Mouse (Mus musculus) testis, adult 2 months (tissue): ENCODE measurements at regions not wholly inside any gene's neighbourhood (a gene's known extent, or its start where the extent isn't known, plus 50 kb on each side); places are given as distances from the start of the nearest gene placed in this dataset.

ENCODE experiments used
- H3K27ac ChIP-seq: fragments of 200-500 bp; 2 replicates; pipeline ENCODE4 v1.5.1; 2012; ENCODE audit warnings: low read depth, low read length; ENCODE audit not compliant: control insufficient read depth, insufficient read depth
- H3K27me3 ChIP-seq: fragments of 200-500 bp; 2 replicates; pipeline ENCODE4 v1.6.1; 2012; ENCODE audit warnings: mild to moderate bottlenecking, low read length, moderate library complexity; ENCODE audit not compliant: control insufficient read depth, insufficient read depth
- H3K36me3 ChIP-seq: fragments of 200-500 bp; 2 replicates; pipeline ENCODE4 v1.6.1; 2012; ENCODE audit warnings: mild to moderate bottlenecking, low read length; ENCODE audit not compliant: control insufficient read depth, insufficient read depth
- H3K4me1 ChIP-seq: fragments of 200-500 bp; 2 replicates; pipeline ENCODE4 v1.6.1; 2012; ENCODE audit warnings: low read length; ENCODE audit not compliant: control insufficient read depth, insufficient read depth
- H3K4me3 ChIP-seq: fragments of 200-500 bp; 2 replicates; pipeline ENCODE4 v1.5.1; 2012; ENCODE audit warnings: low read depth, mild to moderate bottlenecking, low read length, moderate library complexity, mixed read lengths; ENCODE audit not compliant: control insufficient read depth
- CTCF ChIP-seq: fragments of 200-500 bp; IDR thresholded peaks from 2 replicates; pipeline ENCODE4 v1.5.1; 2012; ENCODE audit warnings: low read depth, mild to moderate bottlenecking, inconsistent platforms, low read length, moderate library complexity; ENCODE audit not compliant: control insufficient read depth, insufficient read depth, insufficient replicate concordance
- POLR2A ChIP-seq: fragments of 200-500 bp; IDR thresholded peaks from 2 replicates; pipeline ENCODE4 v1.6.1; 2012; ENCODE audit warnings: low read depth, mild to moderate bottlenecking, inconsistent platforms, low read length, moderate library complexity; ENCODE audit not compliant: control insufficient read depth

DNA sequence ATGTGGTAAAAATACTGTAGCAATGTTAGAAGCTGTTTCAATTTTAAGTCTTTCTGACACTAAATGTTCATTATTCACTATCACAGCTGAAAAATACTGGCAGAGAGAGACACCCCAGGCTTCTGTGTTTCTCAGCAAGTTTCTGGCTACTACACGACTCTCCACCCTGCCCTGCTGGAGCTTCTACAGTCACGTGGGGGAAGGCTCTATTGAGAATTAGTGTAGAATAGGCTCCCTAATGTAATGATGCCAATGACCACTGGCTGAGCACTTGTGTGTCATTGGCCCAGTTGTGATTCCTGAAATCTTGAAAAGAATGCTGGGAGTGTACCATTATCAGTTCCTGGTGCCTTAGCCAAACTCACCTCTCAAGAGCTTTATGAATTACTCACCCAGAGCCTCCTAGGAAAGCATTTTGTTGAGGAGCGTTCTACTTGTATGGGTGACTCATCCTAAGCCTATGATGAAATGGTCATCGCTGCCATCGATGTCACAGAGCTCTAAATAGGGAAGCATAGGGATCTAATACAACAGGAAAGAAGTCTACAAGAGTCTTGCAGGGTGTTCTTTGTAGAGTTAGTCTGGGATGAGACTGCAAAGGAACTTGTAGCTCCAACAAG is 60.8 kb upstream of the Arhgap21 start:
- Histone ChIP-seq H3K36me3 (no peaks in the 10 kb centered on the region), H3K27ac (no peak overlapping the region), H3K27me3 (no peaks in the 10 kb centered on the region), H3K4me1 (peaks cover 2% of the 10 kb centered on the region; the same call in 1 of the 2 replicates), H3K4me3 (no peak overlapping the region)
- TF ChIP-seq POLR2A (no peak), CTCF (no peak)

DNA sequence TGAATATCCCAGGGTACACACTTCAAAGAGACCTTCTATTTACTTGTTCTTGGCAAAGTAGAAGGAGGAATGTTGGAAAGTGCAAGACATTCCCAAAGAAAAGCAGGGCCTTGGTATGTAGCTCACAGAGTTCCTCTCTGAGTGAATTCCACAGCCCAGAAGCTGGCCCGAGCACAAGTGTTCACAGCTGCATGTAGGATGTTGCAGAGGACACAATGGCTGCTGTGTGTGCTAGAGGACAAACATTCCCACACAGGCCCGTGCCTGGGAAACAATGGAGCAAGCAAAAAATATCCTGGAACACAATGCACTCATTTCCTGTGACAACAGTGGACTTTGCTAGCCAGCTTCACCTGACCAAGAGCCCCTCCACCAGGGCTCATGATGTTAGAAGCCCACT is 59.9 kb upstream of the Arhgap21 start:
- Histone ChIP-seq H3K4me1 (no peaks in the 10 kb centered on the region), H3K36me3 (no peaks in the 10 kb centered on the region), H3K27ac (no peak overlapping the region), H3K27me3 (no peaks in the 10 kb centered on the region), H3K4me3 (no peak overlapping the region)
- TF ChIP-seq CTCF (no peak), POLR2A (no peak)

DNA sequence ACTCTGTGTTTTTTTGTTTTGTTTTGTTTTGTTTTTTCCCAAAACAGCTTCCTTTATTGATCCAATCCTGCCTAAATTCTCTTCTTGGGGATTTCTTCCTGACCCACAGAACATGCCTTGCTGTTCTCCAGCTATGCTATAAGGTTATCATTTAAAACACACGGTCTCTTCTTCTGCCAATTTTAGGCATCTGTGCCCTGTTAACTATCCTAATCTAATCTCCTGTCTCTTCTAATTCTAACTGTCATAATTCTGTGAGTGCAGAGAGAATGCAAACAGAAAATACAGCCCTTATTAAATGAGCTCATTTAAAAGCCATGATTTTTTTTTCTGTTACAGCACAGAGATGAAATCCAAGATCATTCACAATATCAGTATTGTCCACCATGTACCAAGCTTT is 49.9 kb upstream of the Arhgap21 start:
- Histone ChIP-seq H3K36me3 (no peaks in the 10 kb centered on the region), H3K27me3 (no peaks in the 10 kb centered on the region), H3K4me1 (no peaks in the 10 kb centered on the region), H3K4me3 (no peak overlapping the region), H3K27ac (no peak overlapping the region)
- TF ChIP-seq CTCF = no peak
- TF ChIP-seq POLR2A = no peak
